Mouse (Mus musculus): ENCODE measurements around the gene Apoe.
A peak's percentile ranks its signal among the peaks of the same experiment; 100 is the strongest.
"Not testable (repeated sequence)": the region's sequence is repeated elsewhere in the genome, so short reads cannot be mapped to it uniquely, and the experiment has no call there.

Apoe gene

GRCm38 (mm10) chr7:19691873-19692865 lies 6.8 kb downstream of the Apoe start, which contains the start of gene Apoc1:
TSS of gene Apoc1 (minus strand) at chr7:19692660.
- DNase-seq (ENCODE audit: low read depth, low spot score): no peak

GRCm38 (mm10) chr7:19691434-19691833 lies 7.6 kb downstream of the Apoe start:
- DNase-seq (ENCODE audit: low read depth, low spot score): no peak

- DNase-seq (ENCODE audit: low read depth, low spot score): no peak
These were observed 8.1 kb downstream of the Apoe start for GRCm38 (mm10) chr7:19690845-19691244.

GRCm38 (mm10) chr7:19688611-19689010 lies 10.4 kb downstream of the Apoe start:
- DNase-seq (ENCODE audit: low read depth, low spot score): no peak

GRCm38 (mm10) chr7:19688101-19688500 lies 10.9 kb downstream of the Apoe start:
- DNase-seq (ENCODE audit: low read depth, low spot score): no peak

- DNase-seq (ENCODE audit: low read depth, low spot score): not testable (repeated sequence)
These were observed 11.9 kb downstream of the Apoe start for GRCm38 (mm10) chr7:19686927-19687583.

GRCm38 (mm10) chr7:19686521-19686920 lies 12.5 kb downstream of the Apoe start:
- DNase-seq (ENCODE audit: low read depth, low spot score): no peak

- DNase-seq (ENCODE audit: low read depth, low spot score): no peak
These were observed 13.6 kb downstream of the Apoe start for GRCm38 (mm10) chr7:19685374-19685773.

- DNase-seq (ENCODE audit: low read depth, low spot score): no peak
These were observed 15.2 kb downstream of the Apoe start for GRCm38 (mm10) chr7:19683771-19684201.

- no peak for DNase-seq (ENCODE audit: low read depth, low spot score)
These were observed 16.0 kb downstream of the Apoe start for GRCm38 (mm10) chr7:19682979-19683378.

GRCm38 (mm10) chr7:19681202-19681694 lies 17.7 kb downstream of the Apoe start, which contains the start of the genes Gm44805 and Apoc4:
TSS of gene Gm44805 (minus strand) at chr7:19681423.
TSS of gene Apoc4 (minus strand) at chr7:19681479.
- DNase-seq (ENCODE audit: low read depth, low spot score): no peak

- no peak for DNase-seq (ENCODE audit: low read depth, low spot score)
These were observed 18.3 kb downstream of the Apoe start for GRCm38 (mm10) chr7:19680702-19681101.

- DNase-seq (ENCODE audit: low read depth, low spot score): no peak
These were observed 20.1 kb downstream of the Apoe start for GRCm38 (mm10) chr7:19678901-19679300.

GRCm38 (mm10) chr7:19677872-19678271 lies 21.1 kb downstream of the Apoe start, which contains the start of gene Apoc2:
TSS of gene Apoc2 (minus strand) at chr7:19677941.
- no peak for DNase-seq (ENCODE audit: low read depth, low spot score)

GRCm38 (mm10) chr7:19676662-19677061 lies 22.3 kb downstream of the Apoe start:
- no peak for DNase-seq (ENCODE audit: low read depth, low spot score)

GRCm38 (mm10) chr7:19675824-19676223 lies 23.2 kb downstream of the Apoe start:
- no peak for DNase-seq (ENCODE audit: low read depth, low spot score)

GRCm38 (mm10) chr7:19673083-19673699 lies 25.8 kb downstream of the Apoe start:
- DNase-seq (ENCODE audit: low read depth, low spot score): no peak

- DNase-seq (ENCODE audit: low read depth, low spot score): no peak
These were observed 27.5 kb downstream of the Apoe start for GRCm38 (mm10) chr7:19671511-19671910.

- peak; percentile 87 for DNase-seq (ENCODE audit: low read depth, low spot score)
These were observed 29.9 kb downstream of the Apoe start for GRCm38 (mm10) chr7:19668947-19669721.

GRCm38 (mm10) chr7:19667434-19667833 lies 31.6 kb downstream of the Apoe start:
- DNase-seq (ENCODE audit: low read depth, low spot score): no peak

GRCm38 (mm10) chr7:19666750-19667149 lies 32.2 kb downstream of the Apoe start:
- DNase-seq (ENCODE audit: low read depth, low spot score): no peak

Data from retina, adult 2 months (tissue).